Mouse (Mus musculus) megakaryocyte, embryonic 14.5 days (primary cell): Measurements from ENCODE around the gene Paqr7. TPM values are rescaled to one million over a fixed set of nuclear protein-coding genes. Genes with fewer than 3 reads are reported as not detected.

ENCODE experiments used
- H3K27me3 ChIP-seq: replicated peaks from 2 replicates; pipeline ENCODE3; 2012; ENCODE audit warnings: inconsistent platforms
- H3K36me3 ChIP-seq: replicated peaks from 2 replicates; pipeline ENCODE3; 2012; ENCODE audit warnings: low read length, inconsistent platforms, mixed read lengths
- H3K4me1 ChIP-seq: 2 replicates; pipeline ENCODE4 v1.6.1; 2012; ENCODE audit warnings: inconsistent platforms
- H3K4me3 ChIP-seq: replicated peaks from 2 replicates; pipeline ENCODE3; 2012; ENCODE audit warnings: moderate library complexity, mild to moderate bottlenecking, inconsistent platforms
- H3K9me3 ChIP-seq: 2 replicates; pipeline ENCODE4 v1.6.1; 2012; ENCODE audit warnings: inconsistent platforms
- FLI1 ChIP-seq: IDR thresholded peaks from 2 replicates; pipeline ENCODE4 v1.6.1; 2012; ENCODE audit warnings: low read length, inconsistent platforms, mixed read lengths
- GATA1 ChIP-seq: IDR thresholded peaks from 3 replicates; pipeline ENCODE4 v1.6.1; 2012; ENCODE audit warnings: mixed read lengths, low read length, inconsistent platforms, borderline replicate concordance
- polyA plus RNA-seq: library from polyadenylated mRNA; stranded (reverse); fragments of >175 nt; gene quantifications from 2 replicates; pipeline ENCODE4 v1.2.3, GENCODE M21; 2012; ENCODE audit warnings: low replicate concordance; ENCODE audit not compliant: insufficient read depth

Gene Paqr7
- polyA plus RNA-seq, 1 experiment = 45.9 TPM

DNA sequence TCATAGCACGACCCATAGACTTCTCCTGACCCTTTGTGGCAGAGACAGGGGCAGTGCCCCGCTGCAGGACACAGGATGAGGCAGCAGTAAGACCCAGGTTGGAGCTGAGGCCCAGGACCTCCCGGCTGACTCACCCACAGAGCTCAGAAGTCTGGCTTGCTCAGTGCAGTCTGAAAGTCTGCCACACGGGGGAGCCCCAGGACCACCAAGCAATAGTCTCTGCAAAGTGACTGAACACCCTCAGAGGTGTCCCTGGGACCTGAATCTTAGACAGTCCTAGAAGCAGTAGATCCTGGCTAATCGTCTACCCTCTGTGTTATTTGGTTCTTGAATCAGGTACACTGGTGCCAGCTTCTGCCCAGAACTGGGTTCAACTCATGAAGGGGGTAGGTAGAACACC lies 46.8 kb downstream of the Paqr7 start:
- peaks cover 87% of the 10 kb centered on the region for H3K36me3 ChIP-seq
- peaks cover 28% of the 10 kb centered on the region for H3K27me3 ChIP-seq
- peaks cover 24% of the 10 kb centered on the region for H3K4me1 ChIP-seq
- no peaks in the 10 kb centered on the region for H3K9me3 ChIP-seq
- H3K4me3 ChIP-seq = no peak overlapping the region
- TF ChIP-seq FLI1 = no peak
- no peak for TF ChIP-seq GATA1

DNA sequence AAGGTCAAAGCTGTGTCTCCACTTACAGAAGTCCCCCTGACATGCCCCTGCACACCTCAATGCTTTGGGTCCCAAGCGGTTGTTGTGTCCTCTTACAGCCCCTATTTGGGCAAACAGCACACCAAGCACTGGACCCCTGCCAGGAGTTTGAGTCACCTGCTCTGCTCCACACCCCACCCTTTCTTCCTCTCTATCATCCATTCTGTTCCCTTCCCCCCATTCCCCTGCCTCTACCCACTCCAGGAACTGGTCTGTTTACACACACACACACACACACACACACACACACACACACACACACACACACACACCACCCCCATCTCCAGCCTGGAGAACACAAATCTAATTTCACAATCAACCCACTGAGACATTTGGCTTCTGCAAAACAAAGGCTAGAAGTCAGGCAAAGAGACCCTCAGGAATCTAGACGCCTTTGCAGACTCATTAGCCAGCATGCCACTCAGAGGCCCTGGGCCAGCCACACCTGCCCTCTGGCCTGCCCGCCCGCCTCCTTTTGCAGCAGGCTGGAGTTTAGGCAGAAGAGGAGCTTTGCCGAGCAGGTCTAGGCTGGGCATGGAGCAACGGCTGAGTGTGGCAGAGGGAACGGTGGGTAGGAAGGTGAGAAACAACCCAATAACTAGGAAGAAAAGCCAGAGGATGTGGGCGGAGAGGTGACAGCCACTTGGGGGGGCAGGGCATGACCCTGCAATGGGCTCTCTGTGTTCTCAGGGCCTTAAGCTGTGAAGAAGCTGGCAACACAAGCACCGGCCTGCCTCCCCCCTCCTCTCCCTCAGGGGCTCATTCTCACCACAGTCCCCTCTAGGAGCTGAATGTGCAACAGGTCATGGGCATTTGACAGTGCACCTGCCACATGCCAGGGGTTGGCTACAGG lies 50.6 kb downstream of the Paqr7 start:
- peak overlapping the region; percentile 20 for H3K4me3 ChIP-seq
- H3K36me3 ChIP-seq = peaks cover 80% of the 10 kb centered on the region
- TF ChIP-seq GATA1 = no peak
- no peak for TF ChIP-seq FLI1
- peaks cover 43% of the 10 kb centered on the region for H3K4me1 ChIP-seq
- peaks cover 43% of the 10 kb centered on the region for H3K27me3 ChIP-seq
- H3K9me3 ChIP-seq = peaks cover 14% of the 10 kb centered on the region

DNA sequence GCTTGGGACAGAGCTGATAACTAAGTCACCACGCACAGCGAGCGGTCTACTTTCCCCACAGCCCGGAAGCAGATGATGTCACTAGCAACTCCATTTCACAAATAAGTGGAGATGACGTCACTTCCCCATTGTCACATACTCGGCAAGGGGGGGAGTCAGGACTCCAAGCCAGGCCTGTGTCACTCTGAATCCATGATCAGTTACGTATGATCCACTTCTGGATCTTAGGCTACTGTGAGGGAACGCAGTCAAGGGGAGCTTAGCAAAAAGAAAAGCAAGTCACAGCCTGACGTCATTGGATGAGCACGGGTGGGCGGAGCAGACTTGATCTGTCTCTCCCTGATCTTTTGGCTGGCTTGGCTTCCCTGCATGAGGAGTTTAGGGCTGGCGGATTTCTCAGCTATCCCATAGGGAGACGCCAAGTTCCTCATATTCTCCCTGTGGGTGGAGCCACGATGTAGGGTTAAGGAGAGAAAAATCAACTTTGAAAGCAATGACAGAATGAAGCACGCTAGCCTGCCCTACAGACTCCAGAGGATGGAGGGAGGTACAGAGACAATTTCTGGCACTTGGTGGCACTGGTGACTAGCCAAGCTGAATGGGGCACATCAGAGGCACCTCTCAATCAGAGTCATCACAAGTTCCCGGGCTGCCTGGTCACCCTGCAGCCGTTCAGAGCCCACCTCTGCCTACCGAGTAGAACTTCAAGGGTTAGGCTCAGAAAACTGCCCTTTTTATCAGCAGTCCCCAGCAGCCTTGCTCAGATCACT lies 51.9 kb downstream of the Paqr7 start:
- TF ChIP-seq GATA1 (no peak), FLI1 (no peak)
- H3K36me3 ChIP-seq = peaks cover 68% of the 10 kb centered on the region
- peaks cover 14% of the 10 kb centered on the region for H3K9me3 ChIP-seq
- peaks cover 39% of the 10 kb centered on the region for H3K4me1 ChIP-seq
- H3K4me3 ChIP-seq = peak overlapping the region; percentile 33
- H3K27me3 ChIP-seq = peaks cover 44% of the 10 kb centered on the region

DNA sequence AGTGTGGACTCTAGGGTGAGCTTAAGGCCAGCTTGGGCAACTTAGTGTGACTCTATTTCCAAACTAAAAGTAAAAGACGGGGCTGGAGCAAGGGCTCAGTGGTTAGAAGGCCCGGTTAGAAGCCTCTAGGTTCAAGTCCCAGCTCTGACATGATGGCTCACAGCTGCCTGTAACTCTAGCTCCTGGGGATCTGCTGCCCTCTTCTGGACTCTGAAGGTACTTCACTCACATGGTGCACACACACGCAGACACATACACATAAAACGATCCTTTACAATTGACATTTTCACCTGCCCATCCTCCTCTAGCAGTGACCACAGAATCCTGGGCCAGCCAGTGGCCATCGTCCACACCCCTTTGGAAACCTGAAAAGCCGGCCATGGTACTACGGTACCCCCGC lies 53.4 kb downstream of the Paqr7 start:
- peaks cover 43% of the 10 kb centered on the region for H3K27me3 ChIP-seq
- peaks cover 36% of the 10 kb centered on the region for H3K4me1 ChIP-seq
- H3K4me3 ChIP-seq = no peak overlapping the region
- peaks cover 14% of the 10 kb centered on the region for H3K9me3 ChIP-seq
- TF ChIP-seq FLI1 (no peak), GATA1 (no peak)
- peaks cover 54% of the 10 kb centered on the region for H3K36me3 ChIP-seq

DNA sequence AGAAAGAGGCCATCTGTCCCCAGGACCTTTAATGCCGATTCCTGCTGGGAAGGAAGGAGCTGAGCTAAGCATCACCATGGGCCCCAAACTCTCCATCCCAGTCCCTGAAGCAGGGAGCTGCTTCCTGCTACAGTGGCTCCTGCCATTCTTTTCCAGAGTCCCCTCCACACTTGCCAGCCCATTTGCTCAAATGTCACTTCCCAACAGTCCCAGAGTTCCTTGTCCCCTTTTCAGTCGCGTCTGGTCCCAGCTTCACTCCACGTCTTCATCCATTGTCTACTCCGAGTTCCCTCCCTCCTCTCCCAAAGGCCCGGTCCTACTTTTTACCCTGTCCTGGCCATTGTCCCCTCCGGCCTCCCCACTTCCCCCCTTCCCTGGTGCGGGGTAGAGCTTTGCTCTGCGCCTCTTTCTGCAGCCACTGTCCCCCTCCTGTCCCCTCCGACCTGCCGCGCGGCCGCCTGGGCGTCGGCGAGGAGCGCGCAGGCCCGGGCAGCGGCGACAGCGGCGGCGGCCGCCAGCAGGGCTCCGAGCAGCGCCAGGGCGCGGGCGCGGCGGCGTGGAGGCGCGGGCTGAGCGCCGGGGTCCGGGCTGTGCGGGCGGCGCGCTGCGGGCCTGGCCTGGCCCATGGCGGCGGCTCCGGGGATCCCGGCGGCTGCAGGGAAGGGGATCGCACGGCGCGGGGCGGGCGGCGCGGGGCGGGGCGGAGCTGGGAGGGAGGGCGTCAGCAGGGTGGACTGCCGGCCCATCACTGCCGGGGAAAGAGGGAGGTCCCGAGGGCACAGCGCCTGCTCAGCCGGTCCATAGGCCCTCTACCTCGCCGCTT lies 55.2 kb downstream of the Paqr7 start, which contains the start of gene Selenon:
Gene Selenon (minus strand): TSS at position 673 of the 823 bp plus-strand sequence.
- peaks cover 36% of the 10 kb centered on the region for H3K4me1 ChIP-seq
- TF ChIP-seq GATA1 = no peak
- TF ChIP-seq FLI1 = no peak
- H3K4me3 ChIP-seq = peak within 1 kb of the TSS; percentile 92
- H3K9me3 ChIP-seq = peaks cover 14% of the 10 kb centered on the region
- H3K27me3 ChIP-seq = peaks cover 33% of the 10 kb centered on the region
- H3K36me3 ChIP-seq = peaks cover 37% of the 10 kb centered on the region

DNA sequence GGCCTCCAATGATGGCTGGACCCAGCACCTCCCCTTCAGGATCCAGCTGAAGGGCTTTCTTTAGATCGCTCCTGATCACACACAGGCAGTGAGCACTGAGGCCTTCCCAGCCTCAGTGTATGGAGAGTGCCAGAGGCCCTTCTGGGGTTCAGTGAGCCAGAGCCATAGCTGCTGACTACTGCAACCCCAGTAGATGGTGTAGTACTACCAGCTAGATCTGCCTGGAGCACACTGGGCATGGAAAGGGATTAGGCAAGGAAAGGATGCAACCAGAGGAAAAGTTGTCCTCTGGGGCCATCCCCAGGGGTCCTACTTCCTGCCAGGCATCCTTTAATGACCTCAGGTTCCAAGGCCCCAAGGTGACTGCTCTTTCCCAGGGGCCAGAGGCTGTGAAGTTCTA lies 57.1 kb downstream of the Paqr7 start:
- Histone ChIP-seq H3K27me3 (peaks cover 31% of the 10 kb centered on the region), H3K36me3 (peaks cover 21% of the 10 kb centered on the region), H3K9me3 (peaks cover 14% of the 10 kb centered on the region), H3K4me3 (no peak overlapping the region), H3K4me1 (peaks cover 20% of the 10 kb centered on the region)
- TF ChIP-seq GATA1 = no peak
- TF ChIP-seq FLI1 = no peak

DNA sequence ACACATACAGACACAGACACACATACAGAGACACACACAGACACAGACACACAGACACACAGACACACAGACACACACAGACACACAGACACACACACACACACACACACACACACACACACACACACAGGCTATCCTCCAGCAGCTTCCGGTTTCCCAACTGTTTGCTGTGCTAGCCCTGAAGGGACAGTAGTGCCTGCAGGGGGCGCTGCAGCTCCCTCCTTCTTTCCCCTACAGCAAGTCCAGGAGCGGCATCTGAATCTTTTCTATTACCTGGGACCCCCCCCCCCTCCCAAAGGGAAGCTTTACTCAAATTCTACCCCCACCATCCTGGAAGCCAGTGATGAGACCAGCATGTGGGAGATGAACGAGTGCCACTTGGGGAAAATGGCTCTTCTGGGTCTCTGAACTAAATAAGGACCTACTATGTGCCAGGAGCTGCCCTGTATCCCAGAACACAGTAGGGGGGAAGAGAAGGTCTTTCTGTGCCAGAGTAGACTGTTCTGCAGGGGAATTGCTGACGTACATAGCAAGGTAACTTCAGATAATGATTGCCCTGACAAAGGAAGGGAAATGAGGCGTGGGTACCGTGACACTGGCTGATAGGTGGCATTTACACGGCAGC lies 59.6 kb downstream of the Paqr7 start:
- H3K4me1 ChIP-seq = peaks cover 11% of the 10 kb centered on the region
- no peaks in the 10 kb centered on the region for H3K36me3 ChIP-seq
- H3K4me3 ChIP-seq = no peak overlapping the region
- peaks cover 30% of the 10 kb centered on the region for H3K27me3 ChIP-seq
- no peaks in the 10 kb centered on the region for H3K9me3 ChIP-seq
- TF ChIP-seq FLI1 (no peak), GATA1 (no peak)

DNA sequence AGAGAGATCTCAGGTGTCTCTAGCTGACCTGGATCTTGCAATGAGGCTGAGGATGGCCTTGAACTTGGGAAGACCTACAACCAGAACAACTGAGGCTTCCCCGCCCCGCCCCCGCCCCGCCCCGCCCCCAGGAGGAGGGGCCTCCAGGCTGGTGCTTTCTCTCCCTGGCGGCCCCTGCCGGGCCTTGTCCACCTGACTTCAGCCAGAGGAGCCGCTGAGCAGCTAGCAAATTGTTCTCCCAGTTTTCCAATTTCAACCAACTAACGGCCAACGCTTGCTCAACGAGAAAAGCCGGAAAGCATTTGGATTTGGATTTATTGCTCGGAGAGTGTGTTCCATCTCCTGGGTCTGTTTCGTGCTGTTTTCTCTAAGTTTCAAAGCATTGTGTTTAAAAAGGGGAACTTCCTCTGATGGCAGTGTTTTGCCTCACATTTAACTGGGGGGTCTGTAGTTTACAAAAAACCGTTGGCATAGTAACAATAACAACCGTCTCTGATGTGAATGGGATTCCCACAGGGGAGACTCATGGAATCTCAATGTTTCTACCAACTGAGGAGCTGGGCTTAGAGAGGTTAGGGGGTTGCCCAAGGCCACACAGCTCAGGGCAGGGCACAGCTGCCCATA lies 61.2 kb downstream of the Paqr7 start:
- TF ChIP-seq FLI1 (no peak), GATA1 (no peak)
- H3K36me3 ChIP-seq = no peaks in the 10 kb centered on the region
- no peaks in the 10 kb centered on the region for H3K4me1 ChIP-seq
- H3K27me3 ChIP-seq = peaks cover 32% of the 10 kb centered on the region
- no peaks in the 10 kb centered on the region for H3K9me3 ChIP-seq
- no peak overlapping the region for H3K4me3 ChIP-seq
